Mouse (Mus musculus) frontal cortex, adult (tissue): ENCODE data around the gene Sidt1.
"Not testable (repeated sequence)": the region's sequence is repeated elsewhere in the genome, so short reads cannot be mapped to it uniquely, and the experiment has no call there.

Experiments used
- ATAC-seq: cut with Nextera tagmentation; 2 replicates; pipeline ENCODE4 v1.9.2; 2017; ENCODE audit warnings: mild to moderate bottlenecking, moderate library complexity, mixed read lengths; ENCODE audit not compliant: low TSS enrichment

Gene Sidt1

GRCm38 (mm10) chr16:44302126-44302892 is 30.7 kb downstream of the Sidt1 start:
- no peak for ATAC-seq

- no peak for ATAC-seq
These were observed 33.4 kb downstream of the Sidt1 start for GRCm38 (mm10) chr16:44299438-44300093.

GRCm38 (mm10) chr16:44293960-44294359 is 39.0 kb downstream of the Sidt1 start:
- ATAC-seq: no peak

DNA sequence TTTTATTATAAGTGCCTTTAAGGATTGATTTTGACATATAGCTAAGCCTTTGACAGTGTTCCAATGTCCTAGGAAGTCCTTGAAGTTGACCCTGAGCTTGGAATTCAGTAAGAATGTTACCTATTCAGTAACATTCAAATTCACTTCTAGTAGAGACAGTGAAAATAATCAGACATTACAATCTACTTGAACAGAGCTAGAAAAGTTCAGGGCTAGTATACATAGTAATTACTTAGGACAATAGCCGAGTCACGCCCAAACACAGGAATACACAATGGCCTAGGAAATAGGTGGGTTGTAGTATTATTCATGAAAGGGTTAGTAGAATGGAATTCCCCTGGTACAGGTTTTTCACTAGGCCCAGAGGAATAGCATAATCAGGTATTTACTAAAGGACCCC is 40.3 kb downstream of the Sidt1 start:
- ATAC-seq: not testable (repeated sequence)

- no peak for ATAC-seq
These were observed 43.9 kb downstream of the Sidt1 start for GRCm38 (mm10) chr16:44289004-44289648.

- no peak for ATAC-seq
These were observed 45.5 kb downstream of the Sidt1 start for GRCm38 (mm10) chr16:44287356-44287950.

- ATAC-seq: no peak
These were observed 50.2 kb downstream of the Sidt1 start for GRCm38 (mm10) chr16:44282614-44283325.

- no peak for ATAC-seq
These were observed 51.0 kb downstream of the Sidt1 start for GRCm38 (mm10) chr16:44282036-44282435.

DNA sequence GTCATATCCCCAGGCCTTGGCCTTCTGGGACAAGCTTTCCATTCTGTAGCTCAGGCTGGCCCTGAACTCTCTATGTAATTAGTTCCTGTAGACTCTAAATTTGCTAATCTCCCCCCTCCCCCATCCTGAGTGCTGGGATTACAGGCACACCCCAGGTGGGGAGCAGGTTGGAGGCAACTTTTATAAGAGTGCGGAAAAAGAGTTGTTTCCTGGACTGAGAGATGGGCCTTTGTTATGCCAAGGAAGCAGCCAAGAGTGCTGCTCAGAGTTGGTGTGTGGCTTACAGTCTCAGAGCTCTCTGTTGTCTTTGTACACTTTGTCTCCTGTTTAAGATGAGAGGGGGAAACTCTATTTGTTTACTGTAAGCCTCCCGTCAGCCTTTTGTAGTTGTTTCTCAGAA is 52.2 kb downstream of the Sidt1 start:
- ATAC-seq: no peak

GRCm38 (mm10) chr16:44277212-44277611 is 55.8 kb downstream of the Sidt1 start:
- peak; percentile 88 for ATAC-seq

DNA sequence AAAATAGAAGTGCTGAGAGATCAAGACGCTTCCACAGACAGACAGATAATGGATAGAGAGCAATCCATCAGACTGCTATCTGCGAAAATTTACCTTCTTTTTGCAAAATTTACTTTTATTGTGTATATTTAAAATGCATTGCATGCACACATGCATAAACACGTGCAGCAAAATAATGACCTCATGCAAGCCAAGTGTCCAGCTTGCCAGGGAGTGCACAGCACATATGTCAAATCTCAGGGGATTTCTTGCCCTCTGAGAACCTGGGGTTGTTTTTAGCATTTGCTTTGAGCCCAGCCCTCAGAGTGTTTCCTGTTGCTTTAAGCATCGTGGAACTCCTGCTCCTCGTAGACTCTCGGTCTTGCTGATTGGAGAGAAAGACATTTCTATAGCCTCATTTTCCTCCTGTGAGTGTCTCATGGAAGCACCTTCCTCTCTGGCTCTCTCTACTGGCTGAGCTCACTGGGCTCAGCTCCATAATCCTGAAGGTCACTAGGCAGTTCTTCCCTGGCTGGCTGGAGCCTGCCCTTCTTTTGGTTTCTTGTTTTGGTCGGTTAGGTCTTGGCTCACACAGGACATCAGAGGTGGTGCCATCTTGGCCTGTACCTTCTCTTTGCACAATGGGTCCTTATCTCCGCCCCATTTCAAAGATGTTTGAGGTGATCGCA is 61.5 kb downstream of the Sidt1 start:
- ATAC-seq: no peak

- ATAC-seq: no peak
These were observed 62.4 kb downstream of the Sidt1 start for GRCm38 (mm10) chr16:44270606-44271005.

DNA sequence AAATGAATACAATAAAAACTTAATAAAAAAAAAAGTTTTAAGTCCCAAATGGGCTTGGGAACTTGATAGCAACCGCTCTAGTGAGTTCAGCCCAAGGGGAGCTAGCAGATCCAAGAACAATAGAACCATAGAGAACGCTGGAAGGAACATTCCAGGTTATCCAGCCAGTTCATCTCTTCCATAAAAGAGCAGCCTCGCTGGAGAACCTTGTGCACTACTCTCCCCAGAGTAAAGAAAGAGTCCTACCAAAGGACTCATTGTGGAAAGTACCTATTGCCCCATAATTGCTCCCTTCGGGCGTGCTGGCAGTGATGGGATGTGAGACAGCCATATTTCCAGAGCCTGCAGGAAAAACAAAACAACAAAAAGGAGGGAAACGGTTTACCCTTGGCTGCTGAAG is 63.4 kb downstream of the Sidt1 start:
- no peak for ATAC-seq

DNA sequence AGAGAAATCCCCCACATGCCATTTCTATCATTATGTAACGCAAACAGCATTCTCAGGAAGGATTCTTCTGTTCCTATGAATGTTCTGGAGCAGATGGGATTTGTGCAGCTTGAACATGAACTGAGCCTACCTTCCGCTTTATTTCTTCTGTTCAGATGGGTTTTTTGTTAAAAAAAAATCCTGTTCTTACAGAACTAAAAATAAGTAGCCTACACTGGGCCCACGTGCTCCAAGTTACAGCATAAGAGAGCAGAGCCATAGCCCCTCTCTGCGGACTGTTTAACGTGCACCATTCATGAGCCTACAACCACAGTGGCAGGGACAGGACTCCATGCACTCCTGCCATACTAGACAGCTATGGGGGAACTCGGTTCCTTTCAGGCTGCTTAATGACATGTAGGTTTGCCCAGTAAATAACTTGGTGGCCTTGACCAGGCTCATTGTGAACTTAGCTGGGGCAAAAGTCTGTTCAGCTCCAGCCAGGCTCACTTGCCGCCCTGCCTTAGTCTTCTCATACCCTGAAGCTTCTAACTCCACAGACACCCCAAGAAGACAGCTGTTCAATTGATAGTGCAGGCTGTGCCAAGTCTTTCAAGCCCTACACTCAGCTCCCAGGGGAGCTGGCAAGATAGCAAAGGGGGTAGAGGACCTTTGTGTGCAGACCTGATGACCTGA is 64.3 kb downstream of the Sidt1 start:
- ATAC-seq: peak; percentile 88

GRCm38 (mm10) chr16:44265562-44265961 is 67.4 kb downstream of the Sidt1 start:
- ATAC-seq: no peak

DNA sequence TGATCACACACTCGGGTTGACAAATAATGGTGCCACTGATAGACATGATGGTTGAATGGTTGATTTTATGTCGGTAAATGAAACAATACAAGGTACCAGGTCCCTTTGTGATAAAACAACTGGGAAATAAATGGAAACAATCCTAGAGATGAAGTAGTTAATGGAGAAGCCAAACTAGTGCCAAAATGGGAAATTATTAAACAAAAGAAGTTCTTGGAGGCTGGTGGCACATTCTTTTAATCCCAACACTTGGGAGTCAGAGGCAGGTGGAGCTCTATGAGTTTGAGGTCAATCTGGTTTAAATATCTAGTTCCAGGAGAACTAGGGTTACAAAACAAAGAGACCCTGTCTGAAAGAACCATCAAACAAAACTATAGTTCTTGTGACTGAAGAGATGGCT is 68.1 kb downstream of the Sidt1 start:
- ATAC-seq: no peak

- peak; percentile 22; the same call in 1 of the 2 replicates for ATAC-seq
These were observed 75.5 kb downstream of the Sidt1 start for GRCm38 (mm10) chr16:44257476-44257875.

- ATAC-seq: peak; percentile 64
These were observed 78.3 kb downstream of the Sidt1 start for GRCm38 (mm10) chr16:44254698-44255097.

DNA sequence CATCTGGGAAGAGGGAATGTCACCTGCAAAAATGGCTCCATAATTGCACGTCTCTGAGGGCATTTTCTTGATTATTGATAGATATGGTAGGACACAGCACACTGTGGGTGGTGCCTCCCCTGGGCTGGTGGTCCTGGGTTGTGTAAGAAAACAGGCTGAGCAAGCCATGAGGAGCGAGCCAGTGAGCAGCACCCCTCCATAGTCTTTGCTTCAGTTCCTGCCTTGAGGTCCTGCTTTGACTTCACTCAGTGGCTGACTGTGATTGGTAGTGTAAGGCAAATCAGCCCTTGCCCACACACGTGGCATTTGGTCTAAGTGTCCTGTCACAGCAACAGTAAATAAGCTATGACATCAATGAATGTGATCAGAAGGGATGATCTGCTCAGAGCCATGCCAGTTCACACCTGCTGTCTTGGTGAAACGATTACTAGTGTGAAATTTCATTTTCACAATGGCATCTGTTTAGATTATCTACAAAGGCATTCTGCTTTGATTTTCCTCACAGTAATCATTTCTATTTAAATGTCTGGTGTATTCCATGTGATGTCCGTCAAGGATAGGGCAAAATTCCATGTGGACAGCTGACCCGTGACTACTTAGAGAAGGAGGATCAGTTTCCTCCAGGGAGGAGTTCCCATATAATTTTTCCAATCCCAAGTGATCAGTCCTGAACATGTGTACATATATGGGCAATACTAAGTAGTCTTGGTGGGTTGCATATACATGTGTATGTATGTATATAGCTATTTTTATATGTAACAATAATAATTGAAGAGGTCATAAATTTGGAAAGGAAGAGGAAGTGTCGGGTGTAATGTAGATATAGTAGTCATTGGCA is 79.0 kb downstream of the Sidt1 start:
- no peak for ATAC-seq

- no peak for ATAC-seq
These were observed 80.3 kb downstream of the Sidt1 start for GRCm38 (mm10) chr16:44252735-44253134.
